8 mouse cellular contexts compared by ENCODE assay signal in the genomic region with DNA sequence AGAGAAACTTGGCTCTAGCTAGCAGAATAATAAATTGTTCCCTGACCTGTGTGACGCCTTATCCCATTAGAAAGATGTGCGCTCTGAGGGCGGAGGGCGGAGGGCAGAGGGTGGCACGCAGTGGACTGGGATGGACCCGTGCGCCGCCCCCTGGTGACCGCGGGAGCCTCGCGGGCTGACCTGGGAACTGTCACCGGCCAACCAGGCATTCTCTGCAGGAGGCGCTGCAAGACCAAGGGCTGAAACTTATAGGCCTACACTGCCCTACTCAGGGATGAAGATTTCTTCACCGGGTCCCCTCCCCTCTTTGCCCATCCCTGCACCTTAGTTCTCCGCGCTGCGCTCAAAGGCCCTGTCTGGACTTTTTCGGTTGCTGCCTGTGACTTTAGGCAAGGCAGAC.
A peak's percentile ranks its signal among the peaks of the same experiment; 100 is the strongest.
DNase-seq lines count a peak whose midpoint lies in the region; ATAC-seq and TF ChIP-seq lines count a peak whose summit lies in the region.

No protein-coding gene starts in this region.

- H3K36me3 ChIP-seq in heart, embryonic 10.5 days: no peaks in the 10 kb centered on the region
- H3K36me3 ChIP-seq in limb, embryonic 11.5 days (ENCODE audit: control insufficient read depth, insufficient read depth, low read length): no peaks in the 10 kb centered on the region

- WGBS in heart, embryonic 10.5 days: 14% methylated on average over 19 of the region's 19 CpGs
- WGBS in limb, embryonic 11.5 days: 5% methylated on average over 19 of the region's 19 CpGs
- 25% methylated on average over 19 of the region's 19 CpGs for WGBS in cerebellum, adult 2 months

- H3K9ac ChIP-seq in limb, embryonic 11.5 days (ENCODE audit: low read length): no peak overlapping the region; the same call in 1 of the 2 replicates

- DNase-seq in heart, embryonic 10.5 days (ENCODE audit: low spot score): no peak
- no peak for DNase-seq in heart, postnatal 25 days (ENCODE audit: low spot score)
- peak; percentile 12 for DNase-seq in thymus, postnatal 4 days
- no peak for DNase-seq in thymus, postnatal 10 days (ENCODE audit: low spot score in 2 of 2)
- DNase-seq in limb, embryonic 11.5 days (ENCODE audit: low spot score): peak; percentile 61
- DNase-seq in cerebellum, adult 8-10 months: no peak
- DNase-seq in cerebellum, adult 2 months: no peak
- DNase-seq in cerebellum, postnatal 36 days: no peak

- H3K9me3 ChIP-seq in heart, embryonic 10.5 days: no peaks in the 10 kb centered on the region
- H3K9me3 ChIP-seq in limb, embryonic 11.5 days (ENCODE audit: control insufficient read depth, low read length): no peaks in the 10 kb centered on the region

- no peak overlapping the region for H3K4me2 ChIP-seq in limb, embryonic 11.5 days (ENCODE audit: low read depth, severe bottlenecking)

- TF ChIP-seq POLR2A in cerebellum, adult 2 months (IDR thresholded peaks at IDR 0.05; ENCODE audit: borderline replicate concordance, insufficient read depth, low read length): no peak

- TF ChIP-seq CTCF in cerebellum, adult 2 months (IDR thresholded peaks at IDR 0.05; ENCODE audit: borderline replicate concordance, insufficient read depth, low read depth, low read length): no peak

- no peak for ATAC-seq in limb, embryonic 11.5 days (ENCODE audit: insufficient number of reproducible peaks, low FRiP score, low TSS enrichment, low read depth)

- no peaks in the 10 kb centered on the region for H3K4me1 ChIP-seq in heart, embryonic 10.5 days
- peaks cover 5% of the 10 kb centered on the region; the same call in 1 of the 2 replicates for H3K4me1 ChIP-seq in limb, embryonic 11.5 days (ENCODE audit: control insufficient read depth, insufficient read depth, low read length)
- H3K4me1 ChIP-seq in cerebellum, adult 2 months (ENCODE audit: control insufficient read depth, insufficient read depth, low read length): no peaks in the 10 kb centered on the region

- H3K27ac ChIP-seq in heart, embryonic 10.5 days: no peak overlapping the region
- H3K27ac ChIP-seq in limb, embryonic 11.5 days (replicated peaks; ENCODE audit: low read depth, low read length): no peak overlapping the region
- H3K27ac ChIP-seq in cerebellum, adult 2 months (ENCODE audit: insufficient read depth, low read length): no peak overlapping the region

- H3K27me3 ChIP-seq in heart, embryonic 10.5 days (ENCODE audit: insufficient read depth, poor library complexity, severe bottlenecking): peaks cover 10% of the 10 kb centered on the region
- H3K27me3 ChIP-seq in limb, embryonic 11.5 days (ENCODE audit: control insufficient read depth, insufficient read depth, low read length): no peaks in the 10 kb centered on the region
- H3K27me3 ChIP-seq in cerebellum, adult 2 months (ENCODE audit: control insufficient read depth, insufficient read depth, low read length): no peaks in the 10 kb centered on the region

- H3K4me3 ChIP-seq in heart, embryonic 10.5 days: 0 out of 2 replicates have a peak overlapping the region, but pooled peaks have one; percentile 8
- no peak overlapping the region for H3K4me3 ChIP-seq in limb, embryonic 11.5 days (ENCODE audit: low read depth, low read length)
- no peak overlapping the region for H3K4me3 ChIP-seq in cerebellum, adult 2 months (replicated peaks; ENCODE audit: insufficient read depth, low read depth, low read length)

- intact Hi-C loops in heart, postnatal 25 days (cut with DNase I): no loop called here

Comparison
In these comparisons a context has a peak if more than half of its experiments do, and no peak if none do; other contexts are left out.
1. DNase-seq: peak in thymus, postnatal 4 days (single experiment) and limb, embryonic 11.5 days (single experiment); none in heart, embryonic 10.5 days (single experiment), heart, postnatal 25 days (single experiment), thymus, postnatal 10 days (0 of 2), cerebellum, adult 8-10 months (single experiment), cerebellum, adult 2 months (0 of 2) and cerebellum, postnatal 36 days (0 of 2).